Mouse (Mus musculus): ENCODE measurements around the gene Krt222.

DNA sequence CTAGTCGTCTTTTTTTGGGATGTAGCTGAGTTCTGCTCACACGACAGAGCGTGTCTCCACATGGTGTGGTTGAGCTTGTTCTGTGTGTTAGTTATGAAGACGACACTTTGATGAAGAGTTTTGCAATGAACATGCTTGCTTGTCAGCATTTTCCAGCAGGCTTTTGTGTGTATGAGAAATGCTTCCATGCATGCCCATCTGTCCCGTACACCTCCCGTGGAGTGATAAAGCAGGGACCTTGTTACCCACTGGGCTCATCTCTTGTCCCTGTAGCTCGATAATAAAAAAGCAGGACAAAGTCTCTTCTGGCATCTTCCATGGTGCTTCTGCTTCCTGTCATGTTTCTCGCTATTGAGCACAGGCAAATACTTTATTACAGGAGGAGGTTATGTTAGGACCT is 8.8 kb upstream of the Krt222 start:
- TF ChIP-seq EP300 (IDR thresholded peaks at IDR 0.05; ENCODE audit: low read depth) = no peak
- TF ChIP-seq CTCF (IDR thresholded peaks at IDR 0.05; ENCODE audit: low read depth) = no peak
